Mouse (Mus musculus) hindbrain, embryonic 15.5 days (tissue): Measurements from ENCODE around the gene Dhx30. TPM values are rescaled to one million over a fixed set of nuclear protein-coding genes. Genes with fewer than 3 reads are reported as not detected.

Experiments used
- ATAC-seq: fragments of 200-750 bp; cut with Nextera tagmentation; 2 replicates; pipeline ENCODE4 v1.8.0; 2017; ENCODE audit warnings: low read depth, moderate number of reproducible peaks, moderate TSS enrichment; ENCODE audit not compliant: low FRiP score
- H3K27ac ChIP-seq: fragments of 300-500 bp; sonication (generic); replicated peaks from 2 replicates; pipeline ENCODE4 v1.5.1; 2015; ENCODE audit warnings: mild to moderate bottlenecking, inconsistent platforms
- H3K27me3 ChIP-seq: fragments of 300-500 bp; sonication (generic); 2 replicates; pipeline ENCODE4 v1.6.1; 2015; ENCODE audit warnings: control low read depth, inconsistent platforms
- H3K36me3 ChIP-seq: fragments of 300-500 bp; sonication (generic); 2 replicates; pipeline ENCODE4 v1.6.1; 2015; ENCODE audit warnings: control low read depth, inconsistent platforms
- H3K4me1 ChIP-seq: fragments of 300-500 bp; sonication (generic); replicated peaks from 2 replicates; pipeline ENCODE4 v1.6.1; 2015; ENCODE audit warnings: control low read depth, inconsistent platforms
- H3K4me2 ChIP-seq: fragments of 300-500 bp; sonication (generic); 2 replicates; pipeline ENCODE4 v1.6.1; 2015; ENCODE audit warnings: moderate library complexity, mild to moderate bottlenecking, inconsistent platforms
- H3K4me3 ChIP-seq: fragments of 300-500 bp; sonication (generic); 2 replicates; pipeline ENCODE4 v1.5.1; 2015; ENCODE audit warnings: mild to moderate bottlenecking, inconsistent platforms
- H3K9ac ChIP-seq: fragments of 300-500 bp; sonication (generic); 2 replicates; pipeline ENCODE4 v1.6.1; 2015; ENCODE audit warnings: inconsistent platforms
- H3K9me3 ChIP-seq: fragments of 300-500 bp; sonication (generic); 2 replicates; pipeline ENCODE4 v1.6.1; 2016; ENCODE audit warnings: control low read depth, inconsistent platforms
- WGBS: fragments of 180-500 bp; shearing (Covaris S2); methylation state at CpG from one replicate; pipeline ENCODE4 v1.1.7; 2015; 5-methylcytosine and 5-hydroxymethylcytosine counted together
- polyA plus RNA-seq: library from polyadenylated mRNA; unstranded; fragments of >200 nt; fragmentation: Nextera tagmentation; extraction: Ambion mirVana; gene quantifications from 2 replicates; pipeline ENCODE4 v1.2.1, GENCODE M21; 2015

Gene Dhx30
- polyA plus RNA-seq, 1 experiment from 2014 or later = 179 TPM

DNA sequence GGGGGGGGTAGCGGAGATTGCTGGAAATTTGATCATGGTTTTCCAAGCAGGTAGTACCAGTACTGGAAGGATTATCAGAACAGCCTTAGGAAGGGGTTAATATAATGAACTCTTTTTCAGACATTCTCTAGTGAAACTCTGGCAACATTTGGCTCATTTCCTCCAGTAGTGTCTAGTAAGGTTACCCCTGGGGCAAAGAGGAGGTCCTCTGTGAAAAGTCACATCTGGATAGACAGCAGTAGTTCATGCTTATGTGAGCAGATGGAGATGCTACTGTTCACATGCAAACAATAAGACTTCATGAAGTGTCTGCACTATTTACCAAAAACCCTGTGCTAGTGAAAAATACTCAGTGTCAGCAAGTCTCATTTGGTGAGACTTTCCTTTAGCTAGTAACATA lies 60.4 kb downstream of the Dhx30 start:
- no peaks in the 10 kb centered on the region for H3K9me3 ChIP-seq
- peaks cover 55% of the 10 kb centered on the region for H3K4me1 ChIP-seq
- no peaks in the 10 kb centered on the region; the same call in 1 of the 2 replicates for H3K36me3 ChIP-seq
- H3K27ac ChIP-seq = no peak overlapping the region
- H3K27me3 ChIP-seq = no peaks in the 10 kb centered on the region
- no peak for ATAC-seq
- no peak overlapping the region for H3K4me2 ChIP-seq
- H3K4me3 ChIP-seq = no peak overlapping the region
- WGBS = 93% methylated on average over 1 of the region's 1 CpGs
- no peak overlapping the region for H3K9ac ChIP-seq

DNA sequence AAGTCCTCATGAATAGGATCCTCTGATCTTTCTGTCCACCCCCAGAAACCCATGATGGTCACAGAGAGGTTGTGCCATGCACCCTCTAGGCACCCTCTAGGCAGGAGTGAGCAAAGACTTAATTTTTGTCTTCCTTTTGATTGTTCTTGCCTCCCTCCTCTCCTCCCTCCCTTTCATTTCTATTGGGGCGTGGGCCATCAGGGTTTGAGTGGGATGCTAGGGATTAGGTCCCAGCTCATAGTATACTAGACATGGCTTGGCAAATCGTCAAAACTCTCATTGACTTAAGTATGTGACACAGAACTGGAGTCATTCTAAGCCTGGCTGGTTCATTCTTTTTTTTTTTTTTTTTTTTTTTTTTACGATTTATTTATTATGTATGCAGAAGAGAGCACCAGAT lies 62.8 kb downstream of the Dhx30 start:
- no peaks in the 10 kb centered on the region for H3K9me3 ChIP-seq
- H3K9ac ChIP-seq = peak overlapping the region; percentile 19; the same call in 1 of the 2 replicates
- H3K27me3 ChIP-seq = no peaks in the 10 kb centered on the region
- H3K27ac ChIP-seq = peak overlapping the region; percentile 91
- H3K4me3 ChIP-seq = peak overlapping the region; percentile 47
- ATAC-seq = no peak
- peak overlapping the region; percentile 62 for H3K4me2 ChIP-seq
- WGBS = 48% methylated on average over 3 of the region's 3 CpGs
- peaks cover 69% of the 10 kb centered on the region for H3K4me1 ChIP-seq
- no peaks in the 10 kb centered on the region for H3K36me3 ChIP-seq

DNA sequence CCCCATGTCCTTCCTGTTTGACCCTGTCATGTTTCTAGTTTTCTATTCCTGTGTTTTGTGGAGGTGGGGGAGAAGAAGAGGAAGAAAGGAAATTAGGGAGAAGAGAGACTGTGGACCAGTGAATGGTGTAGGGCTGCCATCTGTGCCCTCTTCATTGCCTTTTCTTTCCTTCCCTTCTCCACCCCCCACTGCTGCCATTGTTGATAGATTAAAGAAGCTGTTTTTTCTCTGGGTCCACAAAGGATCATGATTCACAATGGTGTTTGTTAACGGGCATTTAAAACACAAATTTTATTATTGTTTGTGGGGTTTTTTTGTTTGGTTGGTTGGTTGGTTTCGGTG lies 63.6 kb downstream of the Dhx30 start:
- WGBS = 12% methylated on average over 2 of the region's 2 CpGs
- Histone ChIP-seq H3K36me3 (no peaks in the 10 kb centered on the region), H3K4me2 (peak overlapping the region; percentile 62), H3K4me3 (peak overlapping the region; percentile 47), H3K9ac (peak overlapping the region; percentile 56), H3K9me3 (no peaks in the 10 kb centered on the region), H3K4me1 (peaks cover 69% of the 10 kb centered on the region), H3K27me3 (no peaks in the 10 kb centered on the region), H3K27ac (peak overlapping the region; percentile 91)
- no peak for ATAC-seq

DNA sequence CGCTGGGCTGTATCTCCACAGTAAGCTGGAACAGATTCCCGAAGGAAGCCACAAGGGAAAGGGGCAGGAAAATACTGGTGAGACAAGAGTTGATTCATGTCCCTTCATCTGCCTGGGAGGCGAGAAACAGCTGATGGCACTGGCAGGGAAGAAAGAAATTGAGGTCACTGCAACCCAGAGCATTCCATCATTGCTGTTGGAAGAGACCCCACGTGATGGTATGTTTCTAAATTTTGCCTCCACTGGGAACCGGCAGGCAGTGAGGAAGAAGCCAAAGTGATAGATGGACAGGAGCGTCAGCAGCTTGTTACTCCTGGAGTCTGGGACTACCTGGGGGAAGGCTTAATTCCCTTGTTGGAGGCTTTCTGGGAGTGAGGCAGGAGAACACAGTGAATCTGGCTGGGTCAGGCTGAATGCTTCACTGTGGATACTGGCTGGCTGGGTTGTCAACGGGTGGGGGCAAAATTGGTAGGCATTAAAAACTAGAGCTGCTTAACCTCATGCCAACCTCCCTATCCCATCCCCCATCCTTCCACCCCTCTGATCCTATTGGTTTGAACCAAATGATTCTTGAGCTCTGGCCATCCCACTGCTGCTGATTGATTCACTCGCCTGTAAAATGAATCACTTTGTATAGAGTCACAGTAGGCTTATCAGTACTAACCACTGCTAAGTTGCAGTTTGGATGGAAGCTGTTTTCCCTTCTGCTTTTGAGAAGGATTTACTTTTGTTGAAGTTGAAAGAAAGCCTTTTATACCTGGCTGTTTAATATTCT lies 64.1 kb downstream of the Dhx30 start:
- peak overlapping the region; percentile 47 for H3K4me3 ChIP-seq
- peaks cover 69% of the 10 kb centered on the region for H3K4me1 ChIP-seq
- peak overlapping the region; percentile 56 for H3K9ac ChIP-seq
- no peaks in the 10 kb centered on the region for H3K27me3 ChIP-seq
- peak overlapping the region; percentile 91 for H3K27ac ChIP-seq
- WGBS = 9% methylated on average over 8 of the region's 8 CpGs
- H3K9me3 ChIP-seq = no peaks in the 10 kb centered on the region
- no peaks in the 10 kb centered on the region for H3K36me3 ChIP-seq
- H3K4me2 ChIP-seq = peak overlapping the region; percentile 62
- peak; percentile 83 for ATAC-seq

DNA sequence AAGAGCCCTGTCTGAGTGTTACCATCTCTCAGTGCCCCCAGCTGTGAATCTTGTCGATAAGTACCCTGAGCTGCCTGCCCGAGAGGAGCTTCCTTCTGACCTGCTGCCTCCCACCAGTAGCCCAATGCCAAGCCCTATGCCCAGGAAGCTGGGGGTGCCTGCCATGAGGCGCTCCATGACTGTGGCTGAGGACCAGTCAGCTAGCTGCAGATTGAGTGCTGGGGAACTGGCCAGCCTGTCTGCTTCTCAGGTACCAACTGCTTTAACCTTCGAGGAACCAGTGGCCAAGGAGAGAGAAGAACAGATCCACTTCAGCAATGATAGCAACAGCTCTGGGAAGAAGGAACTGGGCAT lies 64.7 kb downstream of the Dhx30 start:
- WGBS = 34% methylated on average over 4 of the region's 4 CpGs
- H3K27me3 ChIP-seq = no peaks in the 10 kb centered on the region
- peak; percentile 20 for ATAC-seq
- peaks cover 71% of the 10 kb centered on the region for H3K4me1 ChIP-seq
- peak overlapping the region; percentile 47 for H3K4me3 ChIP-seq
- H3K36me3 ChIP-seq = no peaks in the 10 kb centered on the region
- H3K27ac ChIP-seq = peak overlapping the region; percentile 91
- H3K9me3 ChIP-seq = no peaks in the 10 kb centered on the region
- peak overlapping the region; percentile 62 for H3K4me2 ChIP-seq
- H3K9ac ChIP-seq = peak overlapping the region; percentile 56

DNA sequence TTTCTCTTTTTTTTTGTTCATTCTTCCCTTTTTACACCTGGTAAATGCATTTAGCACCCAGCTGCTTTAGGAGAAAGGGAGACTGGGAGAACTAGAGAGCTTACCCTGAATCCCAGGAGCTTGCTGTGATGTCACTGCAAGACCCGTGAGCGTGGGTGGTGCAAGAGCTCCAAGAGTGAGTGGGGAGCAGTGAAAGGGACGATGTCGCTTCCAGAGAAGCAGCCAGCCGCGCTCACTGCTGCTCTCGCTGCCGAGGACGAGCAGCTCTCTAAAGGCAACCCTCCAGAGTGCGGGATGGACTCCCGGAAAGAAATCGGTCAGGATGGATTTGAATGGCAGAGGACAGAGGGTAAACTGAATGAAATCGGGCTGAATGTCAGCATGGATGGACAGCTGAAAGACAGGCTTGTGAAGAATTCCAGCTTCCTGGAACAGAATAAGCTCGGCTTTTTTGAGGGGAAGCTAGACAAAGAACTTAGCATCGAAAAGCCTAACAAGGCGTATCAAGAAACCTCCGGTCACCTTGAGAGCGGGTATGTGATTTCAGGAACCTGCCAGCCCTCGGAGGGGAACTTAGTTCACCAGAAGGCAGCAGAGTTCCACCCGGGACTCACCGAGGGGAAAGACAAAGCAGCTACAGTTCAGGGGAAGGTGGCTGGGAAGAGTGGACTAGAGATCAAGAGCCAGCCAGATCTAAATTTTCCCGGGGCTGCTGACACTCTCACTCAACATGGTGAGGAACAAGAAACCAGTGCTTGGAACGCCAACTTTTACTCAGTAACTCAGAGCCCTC lies 65.6 kb downstream of the Dhx30 start:
- peak overlapping the region; percentile 47 for H3K4me3 ChIP-seq
- H3K27ac ChIP-seq = peak overlapping the region; percentile 91
- ATAC-seq = peak; percentile 46
- no peaks in the 10 kb centered on the region for H3K36me3 ChIP-seq
- no peaks in the 10 kb centered on the region for H3K27me3 ChIP-seq
- H3K4me1 ChIP-seq = peaks cover 62% of the 10 kb centered on the region
- WGBS = 6% methylated on average over 23 of the region's 23 CpGs
- H3K9me3 ChIP-seq = no peaks in the 10 kb centered on the region
- peak overlapping the region; percentile 56 for H3K9ac ChIP-seq
- peak overlapping the region; percentile 62 for H3K4me2 ChIP-seq

DNA sequence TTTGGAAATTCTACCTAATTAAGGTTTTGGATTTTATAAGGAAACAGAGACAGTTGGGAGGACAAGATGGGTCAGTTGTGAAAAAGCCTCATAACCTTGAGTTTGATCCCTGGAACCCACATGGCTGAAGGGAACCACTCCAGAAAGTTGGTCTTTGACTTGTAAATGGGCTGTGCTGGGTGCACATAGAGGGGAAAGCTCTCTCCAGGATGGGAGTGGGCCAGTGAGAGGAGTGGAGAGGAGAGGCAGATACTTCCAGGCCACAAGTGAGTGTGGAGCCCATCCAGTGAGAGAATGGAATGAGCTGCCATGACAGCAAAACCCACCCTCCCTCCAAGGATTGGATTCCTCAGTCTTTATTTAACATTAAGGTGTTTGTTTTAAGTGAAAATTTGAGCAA lies 66.4 kb downstream of the Dhx30 start:
- peak overlapping the region; percentile 47; the same call in 1 of the 2 replicates for H3K4me3 ChIP-seq
- peak overlapping the region; percentile 62 for H3K4me2 ChIP-seq
- H3K27ac ChIP-seq = peak overlapping the region; percentile 91
- no peaks in the 10 kb centered on the region for H3K36me3 ChIP-seq
- no peak overlapping the region for H3K9ac ChIP-seq
- no peaks in the 10 kb centered on the region for H3K9me3 ChIP-seq
- H3K4me1 ChIP-seq = peaks cover 55% of the 10 kb centered on the region
- ATAC-seq = no peak
- no peaks in the 10 kb centered on the region for H3K27me3 ChIP-seq

DNA sequence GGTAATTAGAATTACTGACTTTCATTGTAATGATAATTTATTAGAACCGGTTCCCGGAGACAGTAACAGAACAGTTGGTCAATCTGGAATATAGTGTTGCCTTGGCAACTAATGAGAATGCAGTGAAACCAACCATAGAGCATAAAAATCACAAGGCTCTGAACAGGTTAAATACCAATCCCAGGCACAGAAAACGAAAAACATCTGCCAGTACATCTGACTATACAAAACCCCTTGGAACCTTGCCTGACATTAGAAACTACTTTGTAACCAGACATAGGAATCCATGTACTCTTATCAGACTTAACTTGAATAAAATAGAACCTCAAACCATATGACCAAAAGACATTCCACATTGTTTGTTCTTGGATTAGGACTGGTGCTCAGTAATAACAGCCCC lies 69.8 kb downstream of the Dhx30 start:
- Histone ChIP-seq H3K4me3 (no peak overlapping the region), H3K27me3 (no peaks in the 10 kb centered on the region), H3K27ac (no peak overlapping the region), H3K4me2 (no peak overlapping the region), H3K9me3 (no peaks in the 10 kb centered on the region), H3K4me1 (peaks cover 23% of the 10 kb centered on the region), H3K36me3 (no peaks in the 10 kb centered on the region), H3K9ac (no peak overlapping the region)
- 14% methylated on average over 3 of the region's 3 CpGs for WGBS
- ATAC-seq = no peak

DNA sequence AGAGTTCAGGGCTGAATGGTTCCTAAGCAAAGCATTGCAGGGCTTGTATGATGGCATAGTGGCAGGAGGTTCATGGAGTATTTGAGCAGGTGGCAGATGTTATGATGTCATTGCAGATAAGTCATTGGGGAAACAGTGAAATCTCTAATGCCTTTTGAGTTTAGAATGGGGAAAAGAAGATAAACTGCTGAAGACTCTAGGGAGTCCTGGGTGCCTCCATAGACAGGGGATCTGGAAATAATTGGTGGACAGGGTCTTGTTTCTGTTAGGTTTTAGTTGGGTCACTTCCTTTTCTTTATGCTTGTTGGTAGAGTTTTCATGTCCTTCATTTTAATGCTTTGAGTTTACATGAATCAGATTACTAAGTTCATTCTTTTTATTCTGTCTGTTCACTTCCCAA lies 70.4 kb downstream of the Dhx30 start:
- Histone ChIP-seq H3K27me3 (no peaks in the 10 kb centered on the region), H3K4me3 (no peak overlapping the region), H3K9me3 (no peaks in the 10 kb centered on the region), H3K4me1 (peaks cover 17% of the 10 kb centered on the region), H3K36me3 (no peaks in the 10 kb centered on the region), H3K9ac (no peak overlapping the region), H3K4me2 (no peak overlapping the region), H3K27ac (no peak overlapping the region)
- ATAC-seq = no peak

DNA sequence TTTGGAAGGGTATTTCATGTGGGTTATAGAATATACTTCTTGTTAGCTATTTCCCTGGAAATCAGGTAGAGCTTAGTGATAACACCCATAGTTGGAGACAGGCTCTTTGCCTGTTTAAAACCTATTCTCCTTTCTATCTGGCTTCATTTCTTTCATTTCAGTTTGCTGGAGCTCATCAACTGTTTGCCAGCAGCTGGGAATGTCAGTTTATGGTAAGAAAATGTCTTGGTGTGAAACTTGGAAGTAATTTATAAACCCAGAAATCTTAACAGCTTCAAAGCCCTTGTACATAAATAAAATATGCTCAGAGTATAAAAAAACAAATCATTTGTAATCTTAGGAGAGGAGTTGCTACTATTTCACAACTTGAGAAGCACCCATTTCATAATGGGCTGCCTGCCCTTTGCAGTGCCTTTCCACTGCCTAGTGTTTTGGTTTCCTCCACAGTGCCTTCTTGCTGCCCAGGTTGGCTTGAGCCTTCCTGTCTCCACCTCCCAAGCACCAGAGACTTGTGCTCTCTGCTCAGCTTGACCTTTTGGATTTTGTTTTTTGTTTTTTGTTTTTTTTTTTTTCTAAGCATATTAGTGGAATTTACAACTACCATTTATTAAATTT lies 71.8 kb downstream of the Dhx30 start:
- H3K4me2 ChIP-seq = no peak overlapping the region
- H3K4me3 ChIP-seq = no peak overlapping the region
- H3K36me3 ChIP-seq = no peaks in the 10 kb centered on the region
- peaks cover 4% of the 10 kb centered on the region; the same call in 1 of the 2 replicates for H3K4me1 ChIP-seq
- no peaks in the 10 kb centered on the region for H3K9me3 ChIP-seq
- ATAC-seq = no peak
- H3K9ac ChIP-seq = no peak overlapping the region
- H3K27ac ChIP-seq = no peak overlapping the region
- H3K27me3 ChIP-seq = no peaks in the 10 kb centered on the region

DNA sequence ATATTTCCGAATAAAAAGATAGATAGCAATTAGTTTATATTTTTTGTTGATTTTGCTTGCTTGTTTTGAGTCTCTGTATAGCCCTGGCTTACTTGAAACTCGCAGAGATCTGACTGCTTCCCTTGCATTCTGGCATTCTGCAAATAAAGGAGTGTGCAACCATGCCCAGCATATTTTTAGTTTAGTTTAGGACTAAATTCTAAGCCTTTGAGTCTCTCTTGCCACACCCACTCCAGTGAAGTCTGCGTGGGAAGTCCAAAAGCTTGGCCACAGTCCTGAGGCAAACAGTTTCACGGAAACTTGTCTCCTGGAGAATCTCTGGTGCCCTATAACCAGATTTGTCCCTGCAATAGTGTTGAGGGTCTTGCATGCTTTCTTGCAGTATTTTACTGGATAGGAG lies 73.3 kb downstream of the Dhx30 start:
- Histone ChIP-seq H3K4me2 (no peak overlapping the region), H3K4me3 (no peak overlapping the region), H3K27ac (no peak overlapping the region), H3K9me3 (no peaks in the 10 kb centered on the region), H3K4me1 (0 out of 2 replicates have a peak, but pooled peaks cover 3% of the 10 kb centered on the region), H3K36me3 (0 out of 2 replicates have a peak, but pooled peaks cover 5% of the 10 kb centered on the region), H3K27me3 (no peaks in the 10 kb centered on the region), H3K9ac (no peak overlapping the region)
- ATAC-seq = no peak
- WGBS = 92% methylated on average over 4 of the region's 4 CpGs

DNA sequence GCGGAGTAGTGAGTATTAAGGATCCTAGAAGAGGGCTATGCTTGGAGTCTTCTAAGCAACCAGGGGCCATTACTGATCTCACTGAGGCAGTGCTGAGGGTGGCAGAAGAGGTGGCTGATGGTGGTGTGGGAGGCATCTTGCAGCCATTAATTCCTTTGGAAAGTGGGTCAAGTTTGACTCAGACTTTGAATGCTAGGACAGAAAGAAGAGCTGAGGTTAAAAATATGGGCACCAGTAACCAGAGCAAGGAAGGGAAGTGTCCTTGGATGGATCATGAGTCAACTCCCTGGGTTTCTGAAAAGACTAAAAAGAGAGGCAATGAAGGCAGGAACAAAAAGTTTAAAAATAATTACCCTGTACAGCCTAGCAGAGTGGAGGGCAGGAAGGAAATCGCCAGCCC lies 79.1 kb downstream of the Dhx30 start:
- no peak overlapping the region for H3K27ac ChIP-seq
- peaks cover 35% of the 10 kb centered on the region for H3K36me3 ChIP-seq
- WGBS = 91% methylated on average over 2 of the region's 2 CpGs
- H3K4me1 ChIP-seq = no peaks in the 10 kb centered on the region
- no peak overlapping the region for H3K4me2 ChIP-seq
- no peaks in the 10 kb centered on the region for H3K9me3 ChIP-seq
- H3K4me3 ChIP-seq = no peak overlapping the region
- H3K27me3 ChIP-seq = no peaks in the 10 kb centered on the region
- H3K9ac ChIP-seq = no peak overlapping the region
- no peak for ATAC-seq
